Mouse (Mus musculus): ENCODE measurements around the gene Ggcx.
A peak's percentile ranks its signal among the peaks of the same experiment; 100 is the strongest.
"Not testable (repeated sequence)": the region's sequence is repeated elsewhere in the genome, so short reads cannot be mapped to it uniquely, and the experiment has no call there.

Ggcx gene

DNA sequence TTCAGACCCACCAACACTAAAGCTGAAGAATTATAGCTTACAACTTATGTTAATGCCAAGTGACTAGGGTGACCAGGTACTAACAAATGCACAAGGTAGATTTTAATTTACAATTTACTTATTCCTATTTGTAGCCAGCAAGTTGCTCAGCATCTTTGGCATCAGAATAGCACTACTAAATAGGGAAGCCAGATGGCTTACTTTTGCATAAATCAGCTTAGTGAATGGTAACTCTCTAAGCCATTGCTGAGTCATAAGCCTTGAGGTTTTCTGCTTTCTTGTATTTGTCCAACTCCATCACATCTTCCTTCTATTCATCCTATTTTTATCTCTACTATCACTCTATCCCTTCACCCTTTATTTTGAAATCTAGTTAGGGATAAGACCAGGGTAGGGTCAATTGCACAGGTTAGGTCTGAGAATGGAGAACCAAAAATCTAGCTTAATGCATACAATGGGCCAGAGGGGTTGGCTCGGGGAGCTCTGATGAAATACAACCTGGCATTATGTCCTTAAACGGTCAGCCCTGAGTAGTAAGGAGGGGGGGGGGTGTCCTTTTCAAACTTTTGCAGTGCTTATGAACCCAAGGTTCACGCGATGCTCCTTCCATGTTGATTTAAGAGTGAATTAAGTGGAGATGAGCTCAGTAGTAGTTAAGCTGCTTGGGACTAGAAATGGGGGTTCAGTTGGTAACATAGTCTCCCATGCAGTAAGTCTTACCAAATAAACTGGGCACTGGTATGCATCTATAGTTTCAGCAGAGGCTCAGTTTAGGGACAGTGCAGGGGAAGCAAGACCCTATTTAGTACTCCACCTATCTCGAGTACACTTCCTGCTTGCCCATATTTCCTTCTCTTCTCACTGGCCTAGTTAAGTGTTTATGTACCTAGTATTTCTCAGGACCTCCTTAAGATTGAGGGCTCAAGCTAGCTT, 17.1 kb downstream of the Ggcx start:
- no peak for DNase-seq

DNA sequence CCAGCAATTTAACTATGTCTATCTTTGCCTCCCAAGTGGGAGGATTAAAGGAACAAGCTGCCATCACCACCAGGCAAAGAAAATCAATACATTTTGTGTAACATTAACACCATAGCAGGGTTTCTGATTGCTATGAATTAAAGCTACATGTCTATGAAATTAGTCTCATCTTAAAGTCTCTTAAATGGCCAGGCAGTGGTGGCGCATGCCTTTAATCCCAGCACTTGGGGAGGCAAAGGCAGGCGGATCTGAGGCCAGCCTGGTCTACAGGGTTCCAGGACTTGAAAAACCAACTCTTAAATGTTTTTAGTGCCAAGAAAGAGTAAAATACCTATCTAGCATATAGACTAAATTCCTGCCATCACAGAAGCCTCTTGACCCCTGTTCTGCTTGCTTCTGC, 18.0 kb downstream of the Ggcx start:
- DNase-seq, result no peak

DNA sequence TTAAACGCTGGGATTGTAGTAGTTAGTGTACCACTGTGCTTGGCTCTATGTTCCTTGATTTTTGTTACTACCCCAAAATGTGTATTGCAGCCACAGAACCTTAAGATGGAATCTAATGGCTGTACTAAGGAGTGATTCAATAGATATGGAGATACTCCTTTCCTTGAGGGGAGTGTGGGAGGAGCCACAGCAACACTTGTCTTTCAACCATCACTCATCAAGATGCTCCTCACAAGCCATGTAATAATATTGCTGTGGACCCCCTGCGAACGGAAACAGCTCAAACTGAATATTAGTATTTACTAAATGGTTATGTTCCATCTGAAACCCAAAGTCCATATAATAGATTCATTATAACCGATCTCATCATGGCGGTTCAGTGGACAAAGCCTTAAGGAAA, 24.1 kb downstream of the Ggcx start:
- DNase-seq, result no peak

DNA sequence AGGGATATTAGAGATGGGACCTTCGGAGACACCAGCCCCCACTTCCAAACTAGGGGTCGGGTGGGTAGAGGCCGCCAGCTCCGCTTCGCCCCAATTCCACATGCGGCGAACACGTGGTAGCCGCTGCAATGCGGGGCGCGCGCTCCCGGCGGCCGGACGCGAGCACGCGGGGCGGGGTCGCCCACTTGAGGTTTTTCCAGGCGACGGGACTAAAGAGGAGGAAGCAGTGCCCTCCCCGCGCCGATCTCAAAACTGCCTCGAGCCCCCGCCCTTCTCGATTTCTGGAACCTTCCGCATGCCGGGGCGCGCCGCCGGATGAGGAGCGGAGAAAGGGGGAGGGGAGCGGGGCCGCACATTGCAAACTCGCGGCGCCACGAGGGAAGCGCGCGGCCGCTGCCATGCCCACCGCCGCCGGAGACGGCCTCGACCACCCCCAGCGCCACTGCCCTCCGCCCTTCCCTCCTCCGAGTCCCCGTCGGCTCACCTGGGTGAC, 24.8 kb downstream of the Ggcx start:
- peak; percentile 90 for DNase-seq

DNA sequence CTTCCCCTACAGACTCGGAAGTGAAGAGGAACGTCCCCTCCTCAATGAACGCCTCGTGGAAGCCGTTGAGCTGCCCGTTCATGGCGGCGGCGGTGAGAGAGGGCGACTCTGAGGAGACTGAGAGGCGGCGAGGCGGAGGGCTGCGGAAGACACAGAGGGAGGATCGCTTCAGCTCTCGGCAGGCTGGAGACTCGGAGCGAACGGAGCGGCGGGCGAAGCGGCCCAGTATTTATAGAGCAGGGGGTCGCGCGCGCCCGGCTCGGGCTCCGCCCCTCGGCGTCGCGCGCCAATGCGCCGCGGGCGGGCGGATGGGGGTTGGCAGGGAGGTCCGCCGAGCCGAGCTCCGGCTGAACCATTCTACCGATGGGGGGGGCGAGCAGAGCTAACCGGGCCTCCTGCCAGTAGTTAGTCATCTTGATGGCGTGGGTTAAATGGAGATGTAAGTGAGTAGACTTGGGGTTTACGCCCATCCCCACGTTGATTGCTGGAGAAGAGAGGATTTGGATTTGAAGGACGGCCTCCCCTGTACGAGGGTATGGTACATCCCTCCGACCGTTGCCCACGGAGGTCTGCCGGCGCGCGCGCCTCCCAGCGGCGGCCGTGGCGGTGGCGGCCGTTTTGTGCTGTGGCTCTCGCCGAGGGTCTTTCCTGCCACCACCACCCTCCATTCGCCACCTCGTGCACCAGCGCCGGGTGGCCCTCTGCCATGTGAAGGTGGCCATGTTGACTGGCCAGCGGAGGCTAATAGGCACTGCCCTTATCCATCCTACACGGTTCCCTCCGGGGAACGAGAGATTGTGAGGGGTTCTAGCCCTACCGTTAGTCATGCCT, 25.5 kb downstream of the Ggcx start, which contains the start of gene Mat2a:
Gene Mat2a, minus strand, starts transcription at position 204 of the 831 bp plus-strand sequence.
- DNase-seq, result peak; percentile 97

DNA sequence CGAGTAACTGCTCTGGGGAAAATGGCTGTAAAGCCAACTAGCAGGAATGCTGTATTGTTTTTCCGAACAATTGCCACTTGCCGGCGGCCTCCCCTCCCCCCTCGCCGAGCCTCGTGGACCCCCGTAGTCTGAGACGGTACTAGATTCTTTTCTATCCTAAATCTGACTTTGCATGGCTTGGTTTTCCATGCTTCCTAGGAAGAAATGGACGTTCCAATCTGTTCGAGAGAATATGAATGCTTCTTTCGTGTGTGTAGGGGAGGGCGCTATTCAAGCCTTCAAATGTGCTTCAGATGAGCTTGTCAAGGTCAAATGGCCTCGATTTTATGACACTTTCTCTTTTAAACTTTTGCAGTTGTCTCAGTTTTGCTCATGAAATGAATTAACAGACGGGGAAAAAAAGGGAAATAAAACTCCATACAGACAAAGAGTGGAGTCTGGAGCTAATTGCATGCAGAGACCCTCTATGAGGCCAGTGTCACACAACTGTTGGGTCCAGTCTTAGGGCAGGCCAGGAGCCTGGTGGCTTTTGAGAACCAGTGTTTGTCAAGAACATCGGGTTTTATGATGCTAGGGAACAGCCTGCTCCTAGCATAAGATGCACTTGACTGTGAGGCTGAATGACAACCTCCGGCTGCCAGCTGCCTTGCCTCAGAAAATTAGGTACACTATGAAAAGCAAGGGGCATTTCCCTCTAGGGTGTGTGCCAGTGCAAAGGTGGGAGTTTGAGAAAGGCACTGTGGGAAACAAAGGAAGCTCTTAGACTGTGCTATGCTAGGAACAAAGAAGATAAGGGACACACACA, 26.3 kb downstream of the Ggcx start:
- peak; percentile 35 for DNase-seq

DNA sequence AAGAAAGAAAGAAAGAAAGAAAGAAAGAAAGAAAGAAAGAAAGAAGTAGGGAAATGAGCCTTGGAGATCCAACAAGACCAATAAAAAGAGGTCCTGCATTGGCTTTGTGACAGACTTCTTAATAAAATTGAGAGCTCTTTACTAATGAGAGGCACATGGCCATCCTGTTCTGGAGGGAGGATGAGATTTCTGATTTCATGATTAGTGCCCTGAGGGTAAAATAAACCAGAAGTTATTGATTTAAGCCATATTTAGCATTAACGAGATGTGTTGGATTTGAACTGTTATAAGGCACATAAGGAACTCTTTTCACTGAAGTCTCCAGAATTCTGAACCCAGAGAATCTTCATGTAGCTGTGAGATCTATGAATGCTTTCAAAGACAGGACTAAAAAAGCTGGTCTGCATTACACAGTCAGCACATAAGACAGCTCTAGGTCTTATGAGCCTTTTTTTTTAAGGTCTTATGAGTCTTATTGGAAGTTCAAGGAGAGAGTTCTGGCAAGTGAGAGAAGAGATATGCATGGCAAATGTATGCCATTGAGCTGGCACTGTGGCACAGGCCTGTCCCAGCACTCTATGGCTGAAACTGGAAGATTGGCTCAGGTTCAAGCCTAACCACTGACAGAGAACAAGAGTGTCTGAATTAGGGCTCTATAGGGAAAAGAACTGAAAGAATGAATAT, 29.0 kb downstream of the Ggcx start:
- no peak for DNase-seq

DNA sequence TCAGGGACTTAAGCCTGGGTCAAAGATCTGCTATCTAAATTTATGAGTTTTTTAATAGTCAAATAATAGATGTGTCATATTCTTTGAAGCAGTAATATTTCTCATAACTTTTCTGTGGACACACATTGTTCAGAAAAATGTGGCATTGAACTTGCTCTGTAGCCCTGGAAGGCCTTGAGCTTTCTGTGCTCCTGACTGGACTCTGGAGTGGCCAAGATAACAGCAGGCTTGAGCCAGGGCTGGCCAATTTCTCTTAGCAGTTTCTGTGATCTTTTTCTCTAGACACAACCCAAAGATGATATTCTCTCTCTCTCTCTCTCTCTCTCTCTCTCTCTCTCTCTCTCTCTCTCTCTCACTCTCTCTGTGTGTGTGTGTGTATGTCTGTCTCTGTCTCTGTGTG, 30.9 kb downstream of the Ggcx start:
- DNase-seq, result no peak

DNA sequence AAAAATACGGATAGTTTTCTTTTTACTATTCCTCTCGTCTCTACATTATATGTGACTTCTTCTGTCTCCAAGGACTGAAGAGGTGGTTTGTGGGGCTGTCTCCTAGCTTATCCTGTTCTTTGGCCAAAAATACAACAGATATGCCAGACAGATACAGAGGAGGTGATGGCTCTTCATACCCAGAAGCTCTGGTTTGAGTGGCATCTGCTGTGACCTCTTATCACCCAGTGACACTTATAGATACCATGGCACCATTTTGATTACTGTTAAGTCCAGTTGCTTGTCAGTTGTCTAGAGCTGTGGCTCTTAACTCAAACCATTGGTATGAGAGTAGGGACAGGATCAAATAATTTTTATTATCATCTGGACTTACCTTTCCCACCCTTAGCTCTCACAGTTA, 33.4 kb downstream of the Ggcx start:
- DNase-seq, result no peak

DNA sequence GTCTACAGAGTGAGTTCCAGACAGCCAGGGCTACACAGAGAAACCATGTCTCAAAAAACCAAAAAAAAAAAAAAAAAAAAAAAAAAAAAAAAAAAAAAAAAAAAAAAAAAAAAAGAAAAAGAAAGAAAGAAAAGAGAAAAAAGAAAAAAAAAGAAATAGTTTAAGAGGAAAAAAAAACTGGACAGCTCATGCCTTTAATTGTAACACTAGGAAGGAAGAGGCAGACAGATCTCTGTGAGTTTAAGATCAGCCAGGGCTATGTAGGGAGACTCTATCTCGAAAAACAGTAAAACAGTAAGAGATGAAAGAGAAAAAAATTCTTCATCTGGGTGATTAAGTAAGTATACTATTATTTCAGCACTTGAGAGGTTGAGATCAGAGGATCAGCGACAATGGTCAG, 37.7 kb downstream of the Ggcx start:
- not testable (repeated sequence) for DNase-seq

DNA sequence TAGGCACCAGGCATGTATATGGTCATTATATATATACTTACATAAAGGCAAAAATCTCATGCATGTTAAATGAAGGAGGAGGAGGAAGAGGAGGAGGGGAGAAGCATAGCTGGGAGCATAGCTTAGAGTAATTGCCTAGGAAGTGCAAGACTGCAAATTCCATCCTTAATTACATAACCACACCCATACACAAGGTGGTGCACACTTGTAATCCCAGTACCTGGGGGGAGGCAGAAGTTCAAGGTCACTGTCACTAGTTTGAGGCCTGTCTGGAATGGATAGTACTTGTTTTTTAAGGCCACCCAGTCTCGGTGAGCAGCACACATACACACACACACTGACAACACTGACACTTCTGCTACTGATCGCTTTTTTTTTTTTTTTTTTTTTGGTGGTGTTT, 38.2 kb downstream of the Ggcx start:
- DNase-seq, result no peak

DNA sequence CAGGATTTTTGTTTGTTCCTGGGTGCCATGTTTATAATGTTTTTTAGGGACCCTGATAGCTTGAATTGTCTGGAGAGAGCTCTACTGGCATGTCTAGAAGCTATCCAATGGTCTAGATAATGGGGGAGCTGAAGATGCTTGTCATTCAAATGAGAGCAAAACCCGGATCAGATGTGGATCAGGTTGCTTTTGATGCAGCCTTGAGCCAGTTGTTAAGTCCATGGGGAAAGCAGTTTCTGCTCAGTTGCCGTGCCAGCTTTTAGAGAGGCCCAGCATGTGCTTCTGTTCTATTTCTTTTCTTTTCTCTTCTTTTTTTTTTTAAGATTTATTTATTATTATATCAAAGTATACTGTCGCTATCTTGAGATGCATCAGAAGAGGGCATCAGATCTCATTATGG, 39.5 kb downstream of the Ggcx start:
- no peak for DNase-seq

DNA sequence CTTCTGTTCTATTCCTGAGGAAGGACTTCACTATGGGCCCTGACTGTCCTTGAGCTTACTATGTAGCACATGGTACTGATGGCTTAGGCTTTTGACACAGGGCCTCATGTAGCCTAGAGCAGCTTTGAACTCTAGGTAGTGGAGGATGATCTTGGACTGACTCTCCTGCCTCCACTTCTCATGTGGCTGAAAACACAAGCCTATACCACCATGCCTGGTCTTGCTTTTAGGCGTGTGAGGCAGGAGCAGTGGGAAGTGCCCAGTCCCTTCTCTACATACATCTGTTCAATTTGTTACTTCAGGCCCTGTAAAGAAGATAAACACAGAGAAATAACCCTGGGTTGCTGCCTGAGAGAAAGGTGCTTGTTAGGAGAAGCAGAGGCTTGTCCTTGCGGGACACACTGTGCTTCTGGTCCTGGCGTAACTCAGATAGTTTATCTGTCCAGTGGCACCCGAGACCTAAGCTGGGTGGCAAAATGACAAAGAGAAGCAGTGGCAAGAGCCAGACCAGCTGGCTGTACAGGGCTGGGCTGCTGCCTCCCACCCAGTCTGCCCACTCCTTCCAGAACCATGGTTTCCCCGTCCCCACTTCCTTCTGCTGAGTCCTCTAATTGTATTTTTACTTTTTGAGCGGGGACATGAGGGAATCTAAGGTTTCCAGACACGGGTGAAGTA, 40.1 kb downstream of the Ggcx start:
- DNase-seq, result no peak

DNA sequence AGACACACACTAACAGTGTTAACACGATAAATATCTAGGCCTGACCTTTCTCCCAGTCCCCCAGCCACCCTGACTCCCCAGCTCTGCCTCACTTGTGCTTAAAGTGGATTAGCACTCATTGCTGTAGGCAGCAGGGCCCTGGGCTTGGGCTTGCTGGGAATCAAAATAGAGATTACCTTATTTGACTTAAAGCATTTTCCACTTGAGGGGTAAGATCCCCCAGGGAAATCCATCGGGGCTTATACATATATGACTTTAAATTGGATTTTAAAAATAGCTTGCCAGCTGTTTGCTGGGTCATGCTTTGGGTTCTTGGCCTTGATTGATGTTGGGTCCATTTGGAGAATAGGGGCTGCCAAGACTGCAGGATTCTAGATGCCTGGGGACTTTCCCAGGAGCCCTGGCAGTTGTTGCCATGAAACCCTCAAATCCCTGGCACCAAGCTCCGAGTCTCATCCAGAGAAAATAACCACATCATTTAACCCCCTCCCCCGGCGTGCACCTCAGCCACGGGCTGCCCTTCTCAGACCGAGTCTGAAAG, 40.8 kb downstream of the Ggcx start:
- peak; percentile 16 for DNase-seq

DNA sequence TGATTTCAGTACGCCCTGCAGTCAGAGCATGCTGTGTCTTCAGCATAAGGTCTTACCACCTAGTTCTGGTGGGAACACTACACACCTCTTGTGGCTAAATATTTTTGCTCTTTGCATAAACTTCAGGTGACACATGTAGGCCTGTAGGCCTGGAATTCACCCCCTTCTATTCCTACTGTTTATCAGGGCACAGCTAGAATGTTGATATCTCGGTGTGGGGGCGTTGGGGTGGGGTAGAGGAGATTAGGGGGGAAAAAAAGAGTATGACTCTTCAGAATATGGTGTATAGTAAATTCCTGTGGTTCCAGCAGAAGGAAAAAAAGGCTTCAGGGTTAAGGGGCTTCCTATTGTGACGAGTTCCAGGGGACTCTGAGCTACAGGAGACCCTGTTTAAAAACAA, 42.5 kb downstream of the Ggcx start:
- no peak for DNase-seq

DNA sequence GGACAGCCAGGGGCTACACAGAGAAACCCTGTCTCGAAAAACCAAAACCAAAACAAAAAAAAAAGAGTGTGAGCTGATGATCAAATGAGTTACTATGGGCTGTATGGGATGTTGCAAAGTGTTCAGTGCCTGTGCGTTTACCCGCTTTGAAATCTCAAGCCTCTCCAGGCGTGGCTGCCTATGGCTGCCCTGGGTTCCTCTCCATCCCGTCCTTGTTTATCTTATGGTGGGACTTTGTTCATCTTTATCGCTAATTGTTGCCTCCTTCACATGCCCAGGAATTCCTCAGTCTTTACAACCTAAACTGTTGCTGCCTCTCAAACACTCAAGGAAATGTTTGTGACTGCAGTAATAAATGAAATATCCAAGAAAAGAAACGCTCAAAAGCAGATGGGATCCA, 44.3 kb downstream of the Ggcx start:
- no peak for DNase-seq

DNA sequence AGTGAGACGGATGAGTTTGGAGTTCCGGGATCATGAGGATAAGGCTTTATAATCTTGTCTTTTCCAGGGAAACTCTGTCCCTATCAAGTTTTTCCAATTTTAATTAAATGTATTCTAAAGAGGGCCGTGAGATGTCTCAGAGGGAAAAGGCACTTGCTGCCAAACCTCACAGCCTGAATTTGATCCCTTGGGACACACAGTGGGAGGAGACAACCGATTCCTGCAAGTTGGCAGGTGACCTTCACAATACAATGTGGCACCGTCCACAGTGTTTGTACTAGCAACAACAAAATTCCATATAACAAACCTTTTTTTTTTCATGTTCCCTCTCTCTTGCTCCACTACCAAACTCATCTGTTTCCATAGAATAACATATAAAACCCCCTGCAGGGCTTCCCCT, 44.8 kb downstream of the Ggcx start:
- no peak for DNase-seq

DNA sequence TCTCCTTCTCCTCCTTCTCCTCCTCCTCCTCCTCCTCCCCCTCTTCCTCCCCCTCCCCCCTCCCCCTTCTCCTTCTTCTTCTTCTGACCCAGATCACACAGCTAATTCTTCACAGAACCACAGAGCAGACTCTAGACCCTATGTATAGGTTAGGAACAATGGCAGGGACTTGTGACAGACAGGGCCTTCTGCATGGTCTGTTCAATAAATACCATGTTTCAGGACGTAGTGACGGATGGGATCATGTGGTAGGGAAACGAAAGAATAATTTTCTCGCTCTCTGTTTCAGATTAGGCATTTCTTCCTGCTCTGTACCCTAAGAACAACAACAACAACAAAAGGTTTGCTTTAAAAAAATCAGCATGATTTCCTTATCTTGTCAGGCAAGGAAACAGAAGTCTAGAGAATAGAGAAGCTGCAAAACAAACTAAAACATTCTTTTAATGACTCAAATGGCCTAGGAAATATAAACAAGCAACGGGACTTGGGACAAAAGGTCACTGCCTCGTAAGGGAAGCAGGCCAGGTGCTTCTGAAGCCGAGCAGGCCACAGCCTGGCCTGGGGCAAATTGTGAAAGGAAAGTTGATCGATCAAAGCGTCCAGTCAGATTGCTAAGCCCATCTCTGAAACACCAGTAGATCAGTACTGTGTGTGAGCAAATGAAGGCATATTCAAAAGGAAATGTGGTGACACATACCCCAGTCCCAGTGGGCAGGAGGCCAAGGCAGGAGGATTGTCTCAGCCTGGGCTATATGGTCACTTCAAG, 46.1 kb downstream of the Ggcx start:
- no peak for DNase-seq

DNA sequence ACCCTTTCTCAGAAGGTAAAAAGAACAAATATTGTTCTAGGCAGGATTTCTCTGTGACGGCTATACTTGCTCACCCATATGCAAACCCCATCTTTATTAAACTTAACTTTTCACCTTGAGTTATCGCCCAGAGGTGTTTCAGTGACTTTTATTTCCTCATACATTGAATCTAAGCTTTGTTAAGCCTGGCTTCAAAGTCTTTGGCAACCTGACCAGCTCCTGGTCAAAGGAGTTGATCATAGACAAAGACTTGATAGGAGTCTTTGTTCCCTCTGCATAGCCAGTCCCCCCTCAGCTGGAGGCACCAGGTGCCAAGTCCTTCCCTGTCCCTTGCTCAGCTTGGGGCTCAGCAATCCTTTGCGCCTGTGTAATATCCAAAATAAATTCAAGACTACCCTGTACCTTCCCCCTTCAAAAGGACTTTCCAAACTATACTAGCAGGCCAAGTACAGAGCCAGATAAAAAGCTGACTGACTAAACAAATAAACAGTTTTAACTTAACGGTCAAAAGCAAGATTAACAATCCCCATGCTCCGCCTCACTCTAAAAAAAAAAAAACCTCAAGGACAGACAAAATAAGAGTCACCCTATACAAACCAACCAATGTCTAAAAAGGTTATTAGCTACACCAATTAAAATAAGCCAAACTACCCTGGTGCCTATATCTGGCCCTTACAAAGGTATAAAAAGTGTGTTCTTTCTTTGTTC, 48.6 kb downstream of the Ggcx start:
- DNase-seq, result not testable (repeated sequence)

Measured in right cerebral cortex, postnatal 4 days (tissue).